Mouse (Mus musculus): Measurements from ENCODE around the gene Gm9780. TPM values are rescaled to one million over a fixed set of nuclear protein-coding genes. Genes with fewer than 3 reads are reported as not detected.
"Not testable (repeated sequence)": the region's sequence is repeated elsewhere in the genome, so short reads cannot be mapped to it uniquely, and the experiment has no call there.

Gene Gm9780
- polyA plus RNA-seq (2012; rRNA removed): 30.5 and 47.4 TPM in 2 replicates

- not testable (repeated sequence) for DNase-seq (ENCODE audit: low read depth, low spot score)
- WGBS: no CpG with 5 or more reads among the region's 26 CpGs
Measured at GRCm38 (mm10) chr14:26042611-26043010, at the start of gene Gm9780. Gene Gm9780 (minus strand): TSS chr14:26042711.

- DNase-seq (ENCODE audit: low read depth, low spot score): not testable (repeated sequence)
- no CpG with 5 or more reads among the region's 1 CpGs for WGBS
Measured at GRCm38 (mm10) chr14:26081997-26082396, 39.5 kb upstream of the Gm9780 start, which contains the start of gene Cphx3. Gene Cphx3 (plus strand): TSS chr14:26082297.

GRCm38 (mm10) chr14:26081216-26081615 lies 38.7 kb upstream of the Gm9780 start, which contains the start of gene Cphx2:
Gene Cphx2 (plus strand): TSS chr14:26081516.
- not testable (repeated sequence) for DNase-seq (ENCODE audit: low read depth, low spot score)
- no CpG with 5 or more reads among the region's 6 CpGs for WGBS

GRCm38 (mm10) chr14:26076620-26077390 lies 34.3 kb upstream of the Gm9780 start:
- not testable (repeated sequence) for DNase-seq (ENCODE audit: low read depth, low spot score)
- WGBS: no CpG with 5 or more reads among the region's 5 CpGs

- no CpG with 5 or more reads among the region's 10 CpGs for WGBS
Measured at GRCm38 (mm10) chr14:26067325-26067633, 24.8 kb upstream of the Gm9780 start, which contains the start of gene Tmem254c. Gene Tmem254c (minus strand): TSS chr14:26067355.

GRCm38 (mm10) chr14:26066574-26067324 lies 24.2 kb upstream of the Gm9780 start:
- WGBS: no CpG with 5 or more reads among the region's 44 CpGs
- not testable (repeated sequence) for DNase-seq (ENCODE audit: low read depth, low spot score)

More at GRCm38 (mm10) chr14:26067325-26067633, 24.8 kb upstream of the Gm9780 start, which contains the start of gene Tmem254c:
- not testable (repeated sequence) for DNase-seq (ENCODE audit: low read depth, low spot score)

- DNase-seq (ENCODE audit: low read depth, low spot score): not testable (repeated sequence)
- WGBS: no CpG with 5 or more reads among the region's 6 CpGs
Measured at GRCm38 (mm10) chr14:26059362-26059761, 16.9 kb upstream of the Gm9780 start.

GRCm38 (mm10) chr14:26058184-26058583 lies 15.7 kb upstream of the Gm9780 start:
- WGBS: no CpG with 5 or more reads among the region's 3 CpGs
- not testable (repeated sequence) for DNase-seq (ENCODE audit: low read depth, low spot score)

- not testable (repeated sequence) for DNase-seq (ENCODE audit: low read depth, low spot score)
- WGBS: no CpG with 5 or more reads among the region's 9 CpGs
Measured at GRCm38 (mm10) chr14:26048767-26049166, 6.3 kb upstream of the Gm9780 start.

GRCm38 (mm10) chr14:26047026-26047425 lies 4.5 kb upstream of the Gm9780 start:
- no CpG with 5 or more reads among the region's 8 CpGs for WGBS
- DNase-seq (ENCODE audit: low read depth, low spot score): not testable (repeated sequence)

GRCm38 (mm10) chr14:26045007-26045406 lies 2.5 kb upstream of the Gm9780 start:
- no CpG with 5 or more reads among the region's 5 CpGs for WGBS
- not testable (repeated sequence) for DNase-seq (ENCODE audit: low read depth, low spot score)

GRCm38 (mm10) chr14:26035439-26035838 lies 7.1 kb downstream of the Gm9780 start:
- WGBS: no CpG with 5 or more reads among the region's 6 CpGs
- not testable (repeated sequence) for DNase-seq (ENCODE audit: low read depth, low spot score)

GRCm38 (mm10) chr14:26034364-26034763 lies 8.1 kb downstream of the Gm9780 start:
- DNase-seq (ENCODE audit: low read depth, low spot score): not testable (repeated sequence)
- no CpG with 5 or more reads among the region's 3 CpGs for WGBS

GRCm38 (mm10) chr14:26025653-26026052 lies 16.9 kb downstream of the Gm9780 start:
- no CpG with 5 or more reads among the region's 12 CpGs for WGBS
- DNase-seq (ENCODE audit: low read depth, low spot score): not testable (repeated sequence)

- DNase-seq (ENCODE audit: low read depth, low spot score): not testable (repeated sequence)
- no CpG with 5 or more reads among the region's 6 CpGs for WGBS
Measured at GRCm38 (mm10) chr14:26022831-26023230, 19.7 kb downstream of the Gm9780 start.

GRCm38 (mm10) chr14:26021555-26021954 lies 21.0 kb downstream of the Gm9780 start:
- not testable (repeated sequence) for DNase-seq (ENCODE audit: low read depth, low spot score)
- WGBS: no CpG with 5 or more reads among the region's 9 CpGs

- DNase-seq (ENCODE audit: low read depth, low spot score): not testable (repeated sequence)
- WGBS: no CpG with 5 or more reads among the region's 7 CpGs
Measured at GRCm38 (mm10) chr14:26016414-26016813, 26.1 kb downstream of the Gm9780 start.

- WGBS: no CpG with 5 or more reads among the region's 2 CpGs
- not testable (repeated sequence) for DNase-seq (ENCODE audit: low read depth, low spot score)
Measured at GRCm38 (mm10) chr14:26007462-26007861, 35.0 kb downstream of the Gm9780 start.

GRCm38 (mm10) chr14:25981880-25982279 lies 60.6 kb downstream of the Gm9780 start:
- DNase-seq (ENCODE audit: low read depth, low spot score): not testable (repeated sequence)
- whole genome bisulfite sequencing: 7% methylated on average over 6 of the region's 9 CpGs

GRCm38 (mm10) chr14:25979242-25979941 lies 63.1 kb downstream of the Gm9780 start:
- not testable (repeated sequence) for DNase-seq (ENCODE audit: low read depth, low spot score)
- WGBS: 31% methylated on average over 9 of the region's 13 CpGs

Data from large intestine, adult 2 months (tissue).